Mouse (Mus musculus) G1E (cell line): ENCODE measurements around the gene Prmt8. TPM values are rescaled to one million over a fixed set of nuclear protein-coding genes. Genes with fewer than 3 reads are reported as not detected.

Source experiments
- ATAC-seq: 2 replicates; pipeline ENCODE4 v1.8.0; 2016; ENCODE audit warnings: mild to moderate bottlenecking; ENCODE audit not compliant: insufficient number of reproducible peaks, poor library complexity, low FRiP score, severe bottlenecking; ENCODE audit errors: extremely low read depth
- DNase-seq: peaks from one replicate; pipeline ENCODE4 v3.0.0; 2012; ENCODE audit warnings: low spot score
- H3K27me3 ChIP-seq: 2 replicates; pipeline ENCODE4 v1.6.1; 2012; ENCODE audit warnings: mild to moderate bottlenecking, low read length, inconsistent platforms; ENCODE audit not compliant: insufficient read depth
- H3K36me3 ChIP-seq: replicated peaks from 2 replicates; pipeline ENCODE3; 2012; ENCODE audit warnings: mild to moderate bottlenecking, inconsistent platforms
- H3K4me1 ChIP-seq: 2 replicates; pipeline ENCODE4 v1.6.1; 2012; ENCODE audit warnings: low read depth, low read length, inconsistent platforms, mixed read lengths; ENCODE audit not compliant: insufficient read depth
- H3K4me3 ChIP-seq: 2 replicates; pipeline ENCODE4 v1.5.1; 2012; ENCODE audit warnings: low read depth, mild to moderate bottlenecking, inconsistent platforms, low read length, moderate library complexity, mixed read lengths
- H3K9me3 ChIP-seq: replicated peaks from 2 replicates; pipeline ENCODE4 v1.6.1; 2012; ENCODE audit warnings: inconsistent platforms
- CTCF ChIP-seq: IDR thresholded peaks from 2 replicates; pipeline ENCODE4 v1.5.1; 2012; ENCODE audit warnings: low read depth, low read length, inconsistent platforms, mixed read lengths
- GATA1 ChIP-seq: IDR thresholded peaks from 2 replicates; pipeline ENCODE4 v1.6.1; 2012; ENCODE audit warnings: borderline replicate concordance, low read length, inconsistent platforms, mixed read lengths
- GATA2 ChIP-seq: IDR thresholded peaks from 2 replicates; pipeline ENCODE4 v1.6.1; 2012; ENCODE audit warnings: low read depth, low read length, inconsistent platforms, borderline replicate concordance
- POLR2AphosphoS5 ChIP-seq: IDR thresholded peaks from 2 replicates; pipeline ENCODE4 v1.6.1; 2012; ENCODE audit warnings: low read depth, low read length, inconsistent platforms; ENCODE audit not compliant: insufficient replicate concordance
- TAL1 ChIP-seq: conservative IDR thresholded peaks from 2 replicates; pipeline ENCODE4 v1.6.1; 2012; ENCODE audit warnings: low read depth, low read length, inconsistent platforms, mixed read lengths
- polyA plus RNA-seq: library from polyadenylated mRNA; stranded (reverse); fragments of >175 nt; gene quantifications from 2 replicates; pipeline ENCODE4 v1.2.3, GENCODE M21; 2012
- total RNA-seq, 2 experiments: library from RNA; stranded (forward) in 1 of 2; stranded (reverse) in 1 of 2; fragments of 200-1000 nt in 1 of 2; fragments of >200 nt in 1 of 2; fragmentation: Nextera tagmentation in 1 of 2; gene quantifications; 2 replicates each; pipeline ENCODE4 v1.2.3; 2014 to 2017

The Prmt8 gene
- total and polyA plus RNA-seq, 3 experiments = 0.05 TPM; not detected in 2

DNA sequence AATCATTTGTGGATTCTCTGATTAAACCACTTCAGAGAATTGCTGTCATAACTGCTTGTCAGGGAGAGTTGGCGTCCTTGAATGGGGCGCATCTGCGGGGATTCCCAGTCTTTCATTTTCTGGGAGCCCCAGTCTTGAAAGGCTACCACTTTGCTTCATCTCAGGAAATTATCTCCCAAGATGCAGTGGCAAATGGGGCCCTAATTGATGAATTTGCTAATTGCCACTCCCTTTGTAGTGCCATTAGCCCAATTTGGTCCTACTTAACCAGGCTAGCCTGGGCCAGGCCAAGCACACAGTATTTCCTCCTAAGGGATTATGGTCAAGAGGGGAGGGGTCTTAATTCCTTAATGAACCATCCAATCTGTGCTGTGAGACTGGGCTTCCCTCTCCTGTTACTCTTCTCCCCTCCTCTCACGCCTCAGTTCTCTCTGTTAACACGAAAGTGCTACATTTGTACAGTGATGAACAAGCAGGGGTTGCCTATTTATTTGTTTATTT is 11.6 kb downstream of the Prmt8 start:
- ATAC-seq (no peak), DNase-seq (no peak)
- H3K4me1 ChIP-seq = no peaks in the 10 kb centered on the region
- no peaks in the 10 kb centered on the region for H3K27me3 ChIP-seq
- no peaks in the 10 kb centered on the region for H3K36me3 ChIP-seq
- H3K9me3 ChIP-seq = peaks cover 76% of the 10 kb centered on the region
- no peak overlapping the region for H3K4me3 ChIP-seq
- TF ChIP-seq TAL1 (no peak), POLR2AphosphoS5 (no peak), GATA2 (no peak), GATA1 (no peak), CTCF (no peak)

DNA sequence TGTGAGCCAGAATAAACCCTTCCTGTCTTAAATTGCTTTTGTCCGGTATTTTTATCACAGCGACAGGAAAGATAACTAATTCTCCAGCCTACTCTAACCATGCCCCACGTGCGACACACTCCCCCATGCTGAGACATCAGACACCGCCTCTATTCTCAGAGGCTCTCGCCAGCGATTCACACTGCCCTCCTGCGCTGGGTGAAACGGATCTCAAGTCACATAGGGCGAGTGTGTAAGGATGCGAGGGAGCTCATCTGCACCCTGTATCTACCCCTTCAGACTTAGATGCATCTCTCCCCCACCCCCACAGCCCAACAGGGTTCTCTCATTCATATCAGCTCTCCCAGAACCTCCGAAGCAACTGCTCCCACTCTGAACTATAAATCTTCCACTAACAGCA is 12.4 kb downstream of the Prmt8 start:
- DNase-seq = no peak
- Histone ChIP-seq H3K4me3 (no peak overlapping the region), H3K36me3 (no peaks in the 10 kb centered on the region), H3K27me3 (no peaks in the 10 kb centered on the region), H3K4me1 (no peaks in the 10 kb centered on the region), H3K9me3 (peaks cover 79% of the 10 kb centered on the region)
- no peak for ATAC-seq
- TF ChIP-seq CTCF (no peak), GATA1 (no peak), TAL1 (no peak), POLR2AphosphoS5 (no peak), GATA2 (no peak)

DNA sequence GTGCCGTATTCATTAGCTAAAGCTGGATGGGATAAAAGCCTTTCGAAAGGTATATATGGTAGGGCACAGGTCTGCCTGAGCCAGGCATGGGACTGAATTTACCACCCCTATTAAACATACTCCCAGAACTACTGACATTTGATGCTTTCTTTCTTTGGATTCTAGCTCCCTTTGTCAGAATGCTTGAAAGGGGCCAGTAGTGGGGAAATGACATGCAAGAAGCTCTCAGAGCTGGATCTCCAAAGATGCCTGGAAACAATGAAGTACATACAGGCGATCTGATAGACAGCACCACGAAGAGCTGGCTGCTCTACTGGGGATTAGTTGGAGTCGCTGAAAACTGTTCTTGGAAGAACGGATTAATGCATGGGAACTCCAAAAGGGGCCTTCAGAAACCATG is 16.0 kb downstream of the Prmt8 start:
- Histone ChIP-seq H3K36me3 (no peaks in the 10 kb centered on the region), H3K4me3 (no peak overlapping the region), H3K4me1 (no peaks in the 10 kb centered on the region), H3K27me3 (no peaks in the 10 kb centered on the region), H3K9me3 (peaks cover 91% of the 10 kb centered on the region)
- no peak for TF ChIP-seq GATA2
- no peak for TF ChIP-seq GATA1
- no peak for TF ChIP-seq CTCF
- TF ChIP-seq POLR2AphosphoS5 = no peak
- no peak for TF ChIP-seq TAL1
- no peak for DNase-seq
- ATAC-seq = no peak

DNA sequence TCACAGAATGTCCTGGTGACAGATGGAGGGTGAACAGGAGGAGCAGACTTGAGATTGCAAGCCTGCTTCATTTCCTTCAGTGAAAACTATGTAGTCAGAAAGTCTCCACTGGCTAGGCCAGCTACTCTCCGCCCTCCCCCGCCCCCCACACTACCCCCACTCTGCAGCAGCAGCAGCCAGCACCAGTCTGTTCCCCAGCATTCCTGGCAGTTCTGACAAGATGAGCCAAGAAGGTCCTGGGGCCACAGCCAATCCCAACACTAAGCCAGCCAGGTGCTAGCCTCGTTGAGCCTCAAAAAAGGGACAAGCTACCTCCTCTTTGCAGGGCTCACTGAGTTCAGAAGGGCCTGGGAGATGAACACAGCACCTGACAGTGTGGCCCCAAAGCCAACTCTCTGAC is 16.6 kb downstream of the Prmt8 start:
- H3K27me3 ChIP-seq = no peaks in the 10 kb centered on the region
- TF ChIP-seq GATA2 (no peak), CTCF (no peak), GATA1 (no peak), POLR2AphosphoS5 (no peak), TAL1 (no peak)

DNA sequence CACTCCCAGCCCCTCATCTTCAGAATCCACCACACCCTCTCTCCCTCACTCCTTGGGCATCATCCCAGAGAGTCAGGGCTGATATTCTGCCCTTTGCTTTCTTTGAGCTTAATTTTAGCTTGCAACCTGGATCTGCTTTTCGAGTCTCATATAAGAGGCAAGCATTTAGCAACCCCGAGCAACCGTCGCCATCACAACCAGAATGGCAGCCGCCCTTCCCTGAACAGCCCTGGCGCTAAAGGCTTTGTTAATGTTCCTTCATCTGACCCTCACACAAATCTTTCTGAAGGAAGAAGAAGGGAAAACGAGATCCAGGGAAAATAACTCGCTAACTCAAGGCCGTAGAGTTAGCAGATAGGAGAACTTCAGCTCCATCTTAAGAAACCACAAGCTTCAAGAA is 17.8 kb downstream of the Prmt8 start:
- DNase-seq = no peak
- TF ChIP-seq CTCF = no peak
- no peak for TF ChIP-seq TAL1
- TF ChIP-seq POLR2AphosphoS5 = no peak
- TF ChIP-seq GATA1 = no peak
- TF ChIP-seq GATA2 = no peak
- peaks cover 81% of the 10 kb centered on the region for H3K9me3 ChIP-seq
- H3K36me3 ChIP-seq = no peaks in the 10 kb centered on the region
- H3K27me3 ChIP-seq = no peaks in the 10 kb centered on the region
- no peak for ATAC-seq
- H3K4me3 ChIP-seq = no peak overlapping the region
- H3K4me1 ChIP-seq = no peaks in the 10 kb centered on the region

More for the DNA sequence above, 16.6 kb downstream of the Prmt8 start:
- no peak for DNase-seq
- Histone ChIP-seq H3K9me3 (peaks cover 86% of the 10 kb centered on the region), H3K4me1 (no peaks in the 10 kb centered on the region), H3K4me3 (no peak overlapping the region), H3K36me3 (no peaks in the 10 kb centered on the region)
- no peak for ATAC-seq

DNA sequence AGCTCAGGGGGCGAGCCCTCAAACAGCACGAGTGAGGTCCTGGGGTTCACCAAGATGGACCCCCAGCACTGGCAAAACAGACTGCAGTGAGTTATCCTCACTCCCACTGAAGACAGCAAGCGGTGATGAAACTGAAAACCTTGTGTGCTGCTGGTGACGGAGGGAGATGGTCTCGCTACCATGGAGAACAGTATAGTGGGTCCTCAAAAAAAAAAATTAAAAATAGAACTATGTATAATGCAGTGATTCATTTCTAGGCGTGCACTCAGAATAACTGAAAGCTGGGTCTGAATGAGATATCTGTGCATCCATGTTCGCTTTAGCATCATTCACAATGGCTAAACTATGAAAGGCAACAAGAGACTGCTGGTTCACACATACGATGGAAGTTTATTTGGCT is 20.5 kb downstream of the Prmt8 start:
- TF ChIP-seq POLR2AphosphoS5 = no peak
- no peak for TF ChIP-seq CTCF
- no peak for TF ChIP-seq GATA2
- TF ChIP-seq TAL1 = no peak
- TF ChIP-seq GATA1 = no peak
- H3K4me3 ChIP-seq = no peak overlapping the region

DNA sequence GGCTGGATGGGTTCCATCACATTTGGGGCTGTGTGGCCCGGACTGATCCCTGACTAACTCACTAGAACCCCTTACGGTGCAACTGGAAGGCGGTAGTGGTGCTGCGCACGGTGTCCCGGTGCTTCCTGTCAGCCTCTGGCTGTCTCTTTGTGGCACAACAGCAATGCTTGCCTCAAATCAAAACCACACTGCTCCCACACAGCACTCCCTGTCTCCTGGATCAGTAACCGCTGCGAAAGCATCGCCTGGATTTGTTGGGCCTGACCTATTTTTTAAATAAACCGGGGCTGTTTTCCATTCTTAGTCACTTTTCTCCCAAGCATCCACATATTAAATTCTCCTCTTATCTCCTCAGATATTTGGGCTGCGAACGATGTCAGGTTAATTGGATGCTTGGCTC is 27.0 kb downstream of the Prmt8 start:
- ATAC-seq (no peak), DNase-seq (no peak)
- Histone ChIP-seq H3K27me3 (no peaks in the 10 kb centered on the region; the same call in 1 of the 2 replicates), H3K4me1 (no peaks in the 10 kb centered on the region), H3K36me3 (no peaks in the 10 kb centered on the region), H3K9me3 (peaks cover 72% of the 10 kb centered on the region), H3K4me3 (no peak overlapping the region)
- no peak for TF ChIP-seq CTCF
- no peak for TF ChIP-seq POLR2AphosphoS5
- no peak for TF ChIP-seq GATA1
- TF ChIP-seq GATA2 = no peak
- TF ChIP-seq TAL1 = no peak

More for the DNA sequence above, 20.5 kb downstream of the Prmt8 start:
- Histone ChIP-seq H3K27me3 (no peaks in the 10 kb centered on the region), H3K9me3 (peaks cover 70% of the 10 kb centered on the region), H3K4me1 (no peaks in the 10 kb centered on the region), H3K36me3 (no peaks in the 10 kb centered on the region)
- ATAC-seq = no peak
- DNase-seq = no peak
